Mouse (Mus musculus) spleen, adult 2 months (tissue): ENCODE results near the gene Gpsm2.

Source experiments
- CTCF ChIP-seq: fragments of 200-500 bp; IDR thresholded peaks from 2 replicates; pipeline ENCODE4 v1.5.1; 2011; ENCODE audit warnings: mild to moderate bottlenecking, inconsistent platforms; ENCODE audit not compliant: insufficient read depth, insufficient read length, insufficient replicate concordance; ENCODE audit errors: extremely low read depth
- POLR2A ChIP-seq: fragments of 200-500 bp; IDR thresholded peaks from 2 replicates; pipeline ENCODE4 v1.6.1; 2011; ENCODE audit warnings: low read depth, low read length, inconsistent platforms

DNA sequence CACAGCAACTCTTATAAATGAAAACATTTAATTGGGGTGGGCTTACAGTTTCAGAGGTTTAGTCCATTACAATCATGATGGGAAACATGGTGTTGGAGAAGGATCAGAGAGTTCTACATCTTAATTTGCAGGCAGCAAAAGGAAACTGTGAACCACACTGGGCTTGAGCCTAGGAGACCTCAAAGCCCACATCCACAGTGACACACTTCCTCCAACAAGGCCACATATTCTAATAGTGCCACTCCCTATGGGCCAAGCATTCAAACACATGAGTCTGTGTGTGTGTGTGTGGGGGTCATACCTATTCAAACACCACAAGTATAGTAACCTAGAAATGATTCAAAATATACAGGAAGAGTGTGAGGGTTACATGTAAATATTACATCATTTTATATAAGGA is 5.2 kb upstream of the Gpsm2 start:
- TF ChIP-seq CTCF (no peak), POLR2A (no peak)
